Mouse (Mus musculus): Measurements from ENCODE around the gene Sox1.

GRCm38 (mm10) chr8:12430900-12431737 lies 36.0 kb downstream of the Sox1 start:
- TF ChIP-seq CTCF (conservative IDR thresholded peaks at IDR 0.05; ENCODE audit: low read length) (no peak), POU5F1 (IDR thresholded peaks at IDR 0.05; ENCODE audit: borderline replicate concordance, low read length) (no peak), NANOG (IDR thresholded peaks at IDR 0.05; ENCODE audit: borderline replicate concordance, low read length) (no peak)
